Mouse (Mus musculus): ENCODE results near the gene Ralgps1.
"Not testable (repeated sequence)": the region's sequence is repeated elsewhere in the genome, so short reads cannot be mapped to it uniquely, and the experiment has no call there.

The Ralgps1 gene

GRCm38 (mm10) chr2:33146994-33147393 is 224.3 kb downstream of the Ralgps1 start:
- DNase-seq (ENCODE audit: inconsistent age in 2 of 2, low spot score in 1 of 2), result peak; percentile 26 to 52

- DNase-seq (ENCODE audit: inconsistent age in 2 of 2, low spot score in 1 of 2), result no peak
Measured at GRCm38 (mm10) chr2:33143292-33143691, 228.0 kb downstream of the Ralgps1 start.

GRCm38 (mm10) chr2:33138491-33138890 is 232.8 kb downstream of the Ralgps1 start:
- DNase-seq (ENCODE audit: inconsistent age in 2 of 2, low spot score in 1 of 2), result no peak

GRCm38 (mm10) chr2:33137731-33138130 is 233.6 kb downstream of the Ralgps1 start:
- no peak for DNase-seq (ENCODE audit: inconsistent age in 2 of 2, low spot score in 1 of 2)

GRCm38 (mm10) chr2:33137244-33137643 is 234.0 kb downstream of the Ralgps1 start:
- no peak for DNase-seq (ENCODE audit: inconsistent age in 2 of 2, low spot score in 1 of 2)

GRCm38 (mm10) chr2:33136366-33136765 is 234.9 kb downstream of the Ralgps1 start:
- DNase-seq (ENCODE audit: inconsistent age in 2 of 2, low spot score in 1 of 2), result no peak

GRCm38 (mm10) chr2:33134766-33135490 is 236.4 kb downstream of the Ralgps1 start:
- DNase-seq (ENCODE audit: inconsistent age in 2 of 2, low spot score in 1 of 2), result no peak

GRCm38 (mm10) chr2:33132306-33132705 is 239.0 kb downstream of the Ralgps1 start:
- DNase-seq (ENCODE audit: inconsistent age in 2 of 2, low spot score in 1 of 2), result peak; percentile 27 to 44

- peak; percentile 84 to 90 for DNase-seq (ENCODE audit: inconsistent age in 2 of 2, low spot score in 1 of 2)
Measured at GRCm38 (mm10) chr2:33131500-33132092, 239.7 kb downstream of the Ralgps1 start, which contains the start of gene Garnl3. Gene Garnl3 (minus strand): TSS chr2:33131654.

GRCm38 (mm10) chr2:33130526-33131483 is 240.5 kb downstream of the Ralgps1 start:
- peak; percentile 99 to 100 for DNase-seq (ENCODE audit: inconsistent age in 2 of 2, low spot score in 1 of 2)

GRCm38 (mm10) chr2:33130141-33130525 is 241.2 kb downstream of the Ralgps1 start:
- no peak for DNase-seq (ENCODE audit: inconsistent age in 2 of 2, low spot score in 1 of 2)

GRCm38 (mm10) chr2:33129696-33130095 is 241.6 kb downstream of the Ralgps1 start:
- peak in 1 of 2 experiments; percentile 57 for DNase-seq (ENCODE audit: inconsistent age in 2 of 2, low spot score in 1 of 2)

GRCm38 (mm10) chr2:33129005-33129404 is 242.3 kb downstream of the Ralgps1 start:
- DNase-seq (ENCODE audit: inconsistent age in 2 of 2, low spot score in 1 of 2), result peak in 1 of 2 experiments; percentile 37

GRCm38 (mm10) chr2:33127271-33127670 is 244.0 kb downstream of the Ralgps1 start:
- no peak for DNase-seq (ENCODE audit: inconsistent age in 2 of 2, low spot score in 1 of 2)

GRCm38 (mm10) chr2:33122856-33123255 is 248.4 kb downstream of the Ralgps1 start:
- DNase-seq (ENCODE audit: inconsistent age in 2 of 2, low spot score in 1 of 2), result peak in 1 of 2 experiments; percentile 39

GRCm38 (mm10) chr2:33100536-33100935 is 270.8 kb downstream of the Ralgps1 start:
- DNase-seq (ENCODE audit: inconsistent age in 2 of 2, low spot score in 1 of 2), result no peak

GRCm38 (mm10) chr2:33097326-33097725 is 274.0 kb downstream of the Ralgps1 start:
- not testable (repeated sequence) for DNase-seq (ENCODE audit: inconsistent age in 2 of 2, low spot score in 1 of 2)

- DNase-seq (ENCODE audit: inconsistent age in 2 of 2, low spot score in 1 of 2), result no peak
Measured at GRCm38 (mm10) chr2:33095221-33095671, 276.0 kb downstream of the Ralgps1 start.

GRCm38 (mm10) chr2:33090620-33091520 is 280.4 kb downstream of the Ralgps1 start:
- no peak for DNase-seq (ENCODE audit: inconsistent age in 2 of 2, low spot score in 1 of 2)

- not testable (repeated sequence) for DNase-seq (ENCODE audit: inconsistent age in 2 of 2, low spot score in 1 of 2)
Measured at GRCm38 (mm10) chr2:33090033-33090400, 281.3 kb downstream of the Ralgps1 start.

Data from adrenal gland, adult (tissue).